Mouse (Mus musculus): Measurements from ENCODE around the gene Ubxn10. TPM values are rescaled to one million over a fixed set of nuclear protein-coding genes. Genes with fewer than 3 reads are reported as not detected.
A peak's percentile ranks its signal among the peaks of the same experiment; 100 is the strongest.

Gene Ubxn10
- total RNA-seq, 2 experiments from 2014 or later = 1.5 to 2.7 TPM

- DNase-seq (ENCODE audit: low spot score in 2 of 2) = no peak
Measured at GRCm38 (mm10) chr4:138734863-138735262, 2.1 kb downstream of the Ubxn10 start.

GRCm38 (mm10) chr4:138734105-138734504 lies 2.9 kb downstream of the Ubxn10 start:
- no peak for DNase-seq (ENCODE audit: low spot score in 2 of 2)

GRCm38 (mm10) chr4:138729018-138729703 lies 7.8 kb downstream of the Ubxn10 start:
- DNase-seq (ENCODE audit: low spot score in 2 of 2) = peak in 1 of 2 experiments; percentile 39

- no peak for DNase-seq (ENCODE audit: low spot score in 2 of 2)
Measured at GRCm38 (mm10) chr4:138725751-138726150, 11.2 kb downstream of the Ubxn10 start.

GRCm38 (mm10) chr4:138725127-138725461 lies 11.9 kb downstream of the Ubxn10 start:
- DNase-seq (ENCODE audit: low spot score in 2 of 2) = no peak

GRCm38 (mm10) chr4:138724354-138725126 lies 12.4 kb downstream of the Ubxn10 start, which contains the start of gene Pla2g2c:
Pla2g2c (plus strand) TSS chr4:138724792.
- peak in 1 of 2 experiments; percentile 48 for DNase-seq (ENCODE audit: low spot score in 2 of 2)

- DNase-seq (ENCODE audit: low spot score in 2 of 2) = peak in 1 of 2 experiments; percentile 42
Measured at GRCm38 (mm10) chr4:138723493-138724281, 13.3 kb downstream of the Ubxn10 start.

- peak in 1 of 2 experiments; percentile 59 for DNase-seq (ENCODE audit: low spot score in 2 of 2)
Measured at GRCm38 (mm10) chr4:138719264-138719596, 17.7 kb downstream of the Ubxn10 start.

GRCm38 (mm10) chr4:138718586-138719263 lies 18.2 kb downstream of the Ubxn10 start:
- no peak for DNase-seq (ENCODE audit: low spot score in 2 of 2)

- DNase-seq (ENCODE audit: low spot score in 2 of 2) = no peak
Measured at GRCm38 (mm10) chr4:138716697-138717096, 20.3 kb downstream of the Ubxn10 start.

- no peak for DNase-seq (ENCODE audit: low spot score in 2 of 2)
Measured at GRCm38 (mm10) chr4:138714186-138714585, 22.8 kb downstream of the Ubxn10 start.

- no peak for DNase-seq (ENCODE audit: low spot score in 2 of 2)
Measured at GRCm38 (mm10) chr4:138712621-138713020, 24.3 kb downstream of the Ubxn10 start.

GRCm38 (mm10) chr4:138712096-138712495 lies 24.9 kb downstream of the Ubxn10 start:
- no peak for DNase-seq (ENCODE audit: low spot score in 2 of 2)

- no peak for DNase-seq (ENCODE audit: low spot score in 2 of 2)
Measured at GRCm38 (mm10) chr4:138711051-138711820, 25.7 kb downstream of the Ubxn10 start.

GRCm38 (mm10) chr4:138710633-138711032 lies 26.3 kb downstream of the Ubxn10 start:
- peak; percentile 66 to 76 for DNase-seq (ENCODE audit: low spot score in 2 of 2)

GRCm38 (mm10) chr4:138709944-138710343 lies 27.0 kb downstream of the Ubxn10 start:
- no peak for DNase-seq (ENCODE audit: low spot score in 2 of 2)

GRCm38 (mm10) chr4:138709246-138709645 lies 27.7 kb downstream of the Ubxn10 start:
- no peak for DNase-seq (ENCODE audit: low spot score in 2 of 2)

- DNase-seq (ENCODE audit: low spot score in 2 of 2) = peak in 1 of 2 experiments; percentile 51
Measured at GRCm38 (mm10) chr4:138708636-138709035, 28.3 kb downstream of the Ubxn10 start.

GRCm38 (mm10) chr4:138706620-138707019 lies 30.3 kb downstream of the Ubxn10 start:
- DNase-seq (ENCODE audit: low spot score in 2 of 2) = no peak

- no peak for DNase-seq (ENCODE audit: low spot score in 2 of 2)
Measured at GRCm38 (mm10) chr4:138704169-138704568, 32.8 kb downstream of the Ubxn10 start.

Measured in layer of hippocampus, postnatal 14 days (tissue).